8 mouse cellular contexts compared by ENCODE assay signal in genomic region chr9:21196521-21197433, GRCm38 (mm10). TPM values are rescaled to one million over a fixed set of nuclear protein-coding genes. Genes with fewer than 3 reads are reported as not detected.
A peak's percentile ranks its signal among the peaks of the same experiment; 100 is the strongest.
DNase-seq lines count a peak whose midpoint lies in the region; ATAC-seq lines count a peak whose summit lies in the region.

No protein-coding gene starts in this region.

- H3K9me3 ChIP-seq in kidney, embryonic 14.5 days (ENCODE audit: control insufficient read depth, low read length): no peaks in the 10 kb centered on the region
- H3K9me3 ChIP-seq in hindbrain, embryonic 15.5 days: no peaks in the 10 kb centered on the region
- no peaks in the 10 kb centered on the region for H3K9me3 ChIP-seq in midbrain, embryonic 10.5 days (replicated peaks)

- peak overlapping the region; percentile 46 for H3K4me2 ChIP-seq in kidney, embryonic 14.5 days (replicated peaks; ENCODE audit: low read depth, low read length)
- peak overlapping the region; percentile 81 for H3K4me2 ChIP-seq in hindbrain, embryonic 15.5 days

- no peak overlapping the region for H3K27ac ChIP-seq in kidney, embryonic 14.5 days (ENCODE audit: low read depth, low read length)
- peak overlapping the region; percentile 64 for H3K27ac ChIP-seq in hindbrain, embryonic 15.5 days (replicated peaks)
- peak overlapping the region; percentile 80 for H3K27ac ChIP-seq in midbrain, embryonic 10.5 days (replicated peaks)

- H3K4me1 ChIP-seq in kidney, embryonic 14.5 days (ENCODE audit: control insufficient read depth, insufficient read depth, low read length): peaks cover 19% of the 10 kb centered on the region; the same call in 1 of the 2 replicates
- H3K4me1 ChIP-seq in hindbrain, embryonic 15.5 days (replicated peaks): peaks cover 26% of the 10 kb centered on the region
- peaks cover 37% of the 10 kb centered on the region for H3K4me1 ChIP-seq in midbrain, embryonic 10.5 days

- WGBS in kidney, embryonic 14.5 days: 23% methylated on average over 19 of the region's 19 CpGs
- 18% methylated on average over 19 of the region's 19 CpGs for WGBS in hindbrain, embryonic 15.5 days
- 32% methylated on average over 19 of the region's 19 CpGs for WGBS in midbrain, embryonic 10.5 days

- no peaks in the 10 kb centered on the region for H3K36me3 ChIP-seq in kidney, embryonic 14.5 days (ENCODE audit: control insufficient read depth, insufficient read depth, low read length)
- H3K36me3 ChIP-seq in hindbrain, embryonic 15.5 days: no peaks in the 10 kb centered on the region
- no peaks in the 10 kb centered on the region for H3K36me3 ChIP-seq in midbrain, embryonic 10.5 days

- no peaks in the 10 kb centered on the region for H3K27me3 ChIP-seq in kidney, embryonic 14.5 days (ENCODE audit: control insufficient read depth, insufficient read depth, low read length)
- H3K27me3 ChIP-seq in hindbrain, embryonic 15.5 days: no peaks in the 10 kb centered on the region
- H3K27me3 ChIP-seq in midbrain, embryonic 10.5 days (ENCODE audit: low read depth, poor library complexity, severe bottlenecking): peaks cover 4% of the 10 kb centered on the region

- DNase-seq in kidney, postnatal 10 days: no peak
- peak; percentile 73 for DNase-seq in cerebellum, adult 9-11 months
- peak; percentile 32 for DNase-seq in midbrain, embryonic 10.5 days (ENCODE audit: low spot score)
- peak; percentile 67 for DNase-seq in telencephalon, adult 2 months (ENCODE audit: low read depth, low spot score)
- no peak for DNase-seq in adrenal gland, adult 8-10 months
- no peak for DNase-seq in natural killer cell, adult 2 months (ENCODE audit: low spot score in 2 of 2)

- H3K4me3 ChIP-seq in kidney, embryonic 14.5 days (ENCODE audit: low read length): peak overlapping the region; percentile 34
- peak overlapping the region; percentile 65 for H3K4me3 ChIP-seq in hindbrain, embryonic 15.5 days
- peak overlapping the region; percentile 48 for H3K4me3 ChIP-seq in midbrain, embryonic 10.5 days

- ATAC-seq in kidney, embryonic 14.5 days (ENCODE audit: low FRiP score, low TSS enrichment): peak; percentile 51
- ATAC-seq in hindbrain, embryonic 15.5 days (ENCODE audit: low FRiP score, low read depth): peak; percentile 85

- H3K9ac ChIP-seq in kidney, embryonic 14.5 days (ENCODE audit: low read depth, low read length): peak overlapping the region; percentile 61
- peak overlapping the region; percentile 80 for H3K9ac ChIP-seq in hindbrain, embryonic 15.5 days

RNA-seq across cellular contexts. Expression of gene Pde4a, which starts 31.3 kb away (rescaled TPM):
- 13.7 and 14.0 TPM in 2 replicates for polyA plus RNA-seq in kidney, embryonic 14.5 days (2014; fragmentation: Nextera tagmentation; extraction: Ambion mirVana)
- 36.5 and 41.0 TPM in 2 replicates for polyA plus RNA-seq in hindbrain, embryonic 15.5 days (2015; fragmentation: Nextera tagmentation; extraction: Ambion mirVana)
- 3.8 and 5.0 TPM in 2 replicates for polyA plus RNA-seq in midbrain, embryonic 10.5 days (2016; fragmentation: Nextera tagmentation; extraction: Ambion mirVana)
- 10 to 100 TPM in 2 of 4 experiments, 1 to 10 TPM in 2; 5.7 to 13.4 (median 9.8) TPM for total RNA-seq in adrenal gland, adult 8-10 months (2022)

RNA-seq across cellular contexts. Expression of gene Keap1, which starts 42.4 kb away (rescaled TPM):
- 26.8 and 34.2 TPM in 2 replicates for polyA plus RNA-seq in kidney, embryonic 14.5 days (2014; fragmentation: Nextera tagmentation; extraction: Ambion mirVana)
- 66.7 and 68.2 TPM in 2 replicates for polyA plus RNA-seq in hindbrain, embryonic 15.5 days (2015; fragmentation: Nextera tagmentation; extraction: Ambion mirVana)
- 47.1 and 50.8 TPM in 2 replicates for polyA plus RNA-seq in midbrain, embryonic 10.5 days (2016; fragmentation: Nextera tagmentation; extraction: Ambion mirVana)
- 10 to 100 TPM; 50.7 to 62.6 (median 57.4) TPM for total RNA-seq in adrenal gland, adult 8-10 months (2022)

RNA-seq across cellular contexts. Expression of gene Cdc37, which starts 47.0 kb away (rescaled TPM):
- polyA plus RNA-seq in kidney, embryonic 14.5 days (2014; fragmentation: Nextera tagmentation; extraction: Ambion mirVana): 366 and 377 TPM in 2 replicates
- 211 TPM in 2 replicates for polyA plus RNA-seq in hindbrain, embryonic 15.5 days (2015; fragmentation: Nextera tagmentation; extraction: Ambion mirVana)
- 351 and 367 TPM in 2 replicates for polyA plus RNA-seq in midbrain, embryonic 10.5 days (2016; fragmentation: Nextera tagmentation; extraction: Ambion mirVana)
- total RNA-seq in adrenal gland, adult 8-10 months (2022): 100 to 1,000 TPM; 162 to 190 (median 174) TPM

RNA-seq across cellular contexts. Expression of gene S1pr5, which starts 51.5 kb away (rescaled TPM):
- 0.07 and 0.19 TPM in 2 replicates for polyA plus RNA-seq in kidney, embryonic 14.5 days (2014; fragmentation: Nextera tagmentation; extraction: Ambion mirVana)
- polyA plus RNA-seq in hindbrain, embryonic 15.5 days (2015; fragmentation: Nextera tagmentation; extraction: Ambion mirVana): 4.1 and 4.6 TPM in 2 replicates
- polyA plus RNA-seq in midbrain, embryonic 10.5 days (2016; fragmentation: Nextera tagmentation; extraction: Ambion mirVana): 0.10 and 0.11 TPM in 2 replicates
- total RNA-seq in adrenal gland, adult 8-10 months (2022): under 1 TPM; 0.27 to 0.75 (median 0.46) TPM

Comparison
In these comparisons a context has a peak if more than half of its experiments do, and no peak if none do; other contexts are left out.
1. DNase-seq: peak in cerebellum, adult 9-11 months (single experiment), midbrain, embryonic 10.5 days (single experiment) and telencephalon, adult 2 months (single experiment); none in kidney, postnatal 10 days (single experiment), adrenal gland, adult 8-10 months (single experiment) and natural killer cell, adult 2 months (0 of 2).
2. Peak in every context shown above with its lines, with median percentiles within 50 percentile points of each other: H3K4me3 ChIP-seq.